Mouse (Mus musculus): ENCODE measurements around the gene Kank1. TPM values are rescaled to one million over a fixed set of nuclear protein-coding genes. Genes with fewer than 3 reads are reported as not detected.
"Not testable (repeated sequence)": the region's sequence is repeated elsewhere in the genome, so short reads cannot be mapped to it uniquely, and the experiment has no call there.

Kank1 gene
- polyA plus RNA-seq, 1 experiment from 2014 or later = 18.5 TPM

DNA sequence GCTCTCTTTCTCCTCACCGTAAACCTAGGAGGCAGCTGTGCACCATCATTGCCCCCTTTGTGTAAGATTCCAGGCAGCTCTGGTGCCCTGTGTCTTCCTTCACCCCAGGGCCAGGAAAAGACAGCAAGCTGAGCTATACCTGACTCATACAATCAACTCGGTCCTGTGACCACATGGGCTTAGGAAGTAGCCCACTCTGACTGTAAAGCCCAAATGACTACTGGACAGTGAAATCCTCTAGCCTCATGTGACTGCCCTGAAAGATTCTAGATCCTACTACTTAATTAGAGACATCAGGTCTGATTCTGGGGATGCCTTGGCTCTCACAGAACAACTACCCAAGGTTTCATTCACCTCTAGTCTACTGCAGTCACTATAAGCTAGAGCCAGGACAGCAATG lies 209.9 kb downstream of the Kank1 start:
- TF ChIP-seq CTCF (IDR thresholded peaks at IDR 0.05; ENCODE audit: low read depth) = no peak
- Histone ChIP-seq H3K4me1 (ENCODE audit: insufficient read depth) (no peaks in the 10 kb centered on the region), H3K36me3 (ENCODE audit: insufficient read depth) (no peaks in the 10 kb centered on the region), H3K9me3 (ENCODE audit: low read depth, low read length) (no peaks in the 10 kb centered on the region), H3K27ac (ENCODE audit: low read depth) (no peak overlapping the region), H3K4me3 (ENCODE audit: low read depth, low read length) (no peak overlapping the region), H3K27me3 (ENCODE audit: insufficient read depth, low read length) (no peaks in the 10 kb centered on the region; the same call in 1 of the 2 replicates), H3K9ac (no peak overlapping the region), H3K4me2 (no peak overlapping the region)
- 63% methylated on average over 2 of the region's 2 CpGs for WGBS
- DNase-seq (no peak), ATAC-seq (ENCODE audit: insufficient read depth) (no peak)

- no peaks in the 10 kb centered on the region; the same call in 1 of the 2 replicates for H3K27me3 ChIP-seq (ENCODE audit: insufficient read depth, low read length)
- no peak overlapping the region for H3K4me2 ChIP-seq
- no peak overlapping the region for H3K9ac ChIP-seq
- H3K4me1 ChIP-seq (ENCODE audit: insufficient read depth) = no peaks in the 10 kb centered on the region
- ATAC-seq (ENCODE audit: insufficient read depth) (no peak), DNase-seq (no peak)
- no peak overlapping the region for H3K4me3 ChIP-seq (ENCODE audit: low read depth, low read length)
- H3K27ac ChIP-seq (ENCODE audit: low read depth) = no peak overlapping the region
- WGBS = 45% methylated on average over 5 of the region's 5 CpGs
- no peaks in the 10 kb centered on the region for H3K9me3 ChIP-seq (ENCODE audit: low read depth, low read length)
- no peak for TF ChIP-seq CTCF (IDR thresholded peaks at IDR 0.05; ENCODE audit: low read depth)
- H3K36me3 ChIP-seq (ENCODE audit: insufficient read depth) = no peaks in the 10 kb centered on the region
Measured at GRCm38 (mm10) chr19:25447373-25447772, 210.6 kb downstream of the Kank1 start.

GRCm38 (mm10) chr19:25450869-25451629 lies 214.3 kb downstream of the Kank1 start:
- TF ChIP-seq CTCF (IDR thresholded peaks at IDR 0.05; ENCODE audit: low read depth) = peak; percentile 89
- no peak overlapping the region for H3K27ac ChIP-seq (ENCODE audit: low read depth)
- H3K4me3 ChIP-seq (ENCODE audit: low read depth, low read length) = no peak overlapping the region
- ATAC-seq (ENCODE audit: insufficient read depth) = peak; percentile 74; the same call in 1 of the 2 replicates
- no peaks in the 10 kb centered on the region; the same call in 1 of the 2 replicates for H3K27me3 ChIP-seq (ENCODE audit: insufficient read depth, low read length)
- no peaks in the 10 kb centered on the region for H3K36me3 ChIP-seq (ENCODE audit: insufficient read depth)
- WGBS = 42% methylated on average over 11 of the region's 11 CpGs
- peak; percentile 91 for DNase-seq
- H3K4me2 ChIP-seq = no peak overlapping the region
- no peaks in the 10 kb centered on the region for H3K4me1 ChIP-seq (ENCODE audit: insufficient read depth)
- no peak overlapping the region for H3K9ac ChIP-seq
- H3K9me3 ChIP-seq (ENCODE audit: low read depth, low read length) = no peaks in the 10 kb centered on the region

DNA sequence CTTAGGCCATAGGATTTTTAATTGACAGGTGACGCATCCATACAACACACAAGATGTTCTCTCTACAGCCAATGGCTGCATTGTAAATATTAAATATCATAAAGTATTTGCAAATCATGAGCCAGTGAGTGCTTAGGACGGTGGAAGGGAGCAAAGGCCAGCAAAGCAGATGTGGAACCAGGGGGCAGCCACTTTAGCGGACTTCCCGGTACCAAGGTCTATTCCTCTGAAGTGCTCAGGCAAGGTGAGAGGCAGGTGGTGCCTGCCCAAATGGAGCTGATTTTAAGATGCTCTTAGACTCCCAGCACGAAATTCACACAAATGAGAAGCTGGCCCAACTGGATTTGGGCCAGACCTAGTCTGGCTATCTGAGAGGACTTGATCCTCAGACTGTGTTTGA lies 216.4 kb downstream of the Kank1 start:
- ATAC-seq (ENCODE audit: insufficient read depth) = no peak
- no peaks in the 10 kb centered on the region for H3K4me1 ChIP-seq (ENCODE audit: insufficient read depth)
- 73% methylated on average over 5 of the region's 5 CpGs for WGBS

GRCm38 (mm10) chr19:25460760-25461159 lies 224.0 kb downstream of the Kank1 start:
- no peak overlapping the region for H3K9ac ChIP-seq
- DNase-seq (no peak), ATAC-seq (ENCODE audit: insufficient read depth) (no peak)
- no peaks in the 10 kb centered on the region for H3K9me3 ChIP-seq (ENCODE audit: low read depth, low read length)
- H3K27ac ChIP-seq (ENCODE audit: low read depth) = no peak overlapping the region
- H3K27me3 ChIP-seq (ENCODE audit: insufficient read depth, low read length) = no peaks in the 10 kb centered on the region
- WGBS = 79% methylated on average over 8 of the region's 8 CpGs
- no peaks in the 10 kb centered on the region for H3K4me1 ChIP-seq (ENCODE audit: insufficient read depth)
- H3K36me3 ChIP-seq (ENCODE audit: insufficient read depth) = no peaks in the 10 kb centered on the region
- TF ChIP-seq CTCF (IDR thresholded peaks at IDR 0.05; ENCODE audit: low read depth) = no peak
- H3K4me3 ChIP-seq (ENCODE audit: low read depth, low read length) = no peak overlapping the region
- no peak overlapping the region for H3K4me2 ChIP-seq

More for the DNA sequence above, 216.4 kb downstream of the Kank1 start:
- no peak overlapping the region for H3K4me2 ChIP-seq
- no peaks in the 10 kb centered on the region for H3K36me3 ChIP-seq (ENCODE audit: insufficient read depth)
- DNase-seq = no peak
- H3K4me3 ChIP-seq (ENCODE audit: low read depth, low read length) = no peak overlapping the region
- no peaks in the 10 kb centered on the region; the same call in 1 of the 2 replicates for H3K27me3 ChIP-seq (ENCODE audit: insufficient read depth, low read length)
- no peak for TF ChIP-seq CTCF (IDR thresholded peaks at IDR 0.05; ENCODE audit: low read depth)
- H3K9me3 ChIP-seq (ENCODE audit: low read depth, low read length) = no peaks in the 10 kb centered on the region
- H3K9ac ChIP-seq = no peak overlapping the region
- no peak overlapping the region for H3K27ac ChIP-seq (ENCODE audit: low read depth)

DNA sequence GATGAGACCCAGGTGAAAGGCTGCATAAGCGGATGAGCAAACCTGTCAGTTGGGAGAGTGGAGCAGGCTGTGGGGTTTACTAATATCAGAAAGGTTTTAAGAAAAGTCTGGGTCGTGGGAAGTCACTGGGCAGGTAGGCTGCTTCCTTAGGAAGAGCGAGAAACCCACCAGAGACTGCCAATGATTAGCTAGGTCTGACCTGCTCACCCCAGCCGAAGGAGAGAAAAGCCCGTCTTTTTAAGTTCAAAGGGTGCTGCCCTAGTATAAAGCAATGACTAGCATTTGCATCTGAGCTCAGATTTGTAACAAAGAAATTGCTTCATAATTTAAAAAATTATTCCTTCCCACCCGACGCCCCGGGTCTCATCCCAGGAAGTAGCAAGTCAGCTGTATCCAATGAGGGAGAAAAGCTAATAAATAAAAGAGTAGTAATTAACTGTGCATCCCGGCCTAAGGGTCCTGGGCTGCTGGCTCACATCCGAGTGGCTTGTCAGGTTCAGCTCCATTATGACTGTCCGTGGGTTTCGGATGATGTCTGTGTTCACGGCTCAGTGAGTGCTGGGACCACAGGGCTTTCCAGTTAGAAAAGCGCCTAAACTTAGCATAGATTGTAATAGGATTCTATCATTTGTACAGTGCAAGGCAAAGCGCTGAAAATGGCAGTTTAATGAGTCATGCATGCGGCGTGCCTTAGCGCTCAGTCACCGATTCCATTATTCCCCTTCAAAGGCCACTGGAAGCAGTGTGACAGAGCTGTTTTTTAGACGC lies 225.0 kb downstream of the Kank1 start:
- no peaks in the 10 kb centered on the region for H3K4me1 ChIP-seq (ENCODE audit: insufficient read depth)
- no peaks in the 10 kb centered on the region for H3K9me3 ChIP-seq (ENCODE audit: low read depth, low read length)
- 67% methylated on average over 20 of the region's 20 CpGs for WGBS
- no peak for TF ChIP-seq CTCF (IDR thresholded peaks at IDR 0.05; ENCODE audit: low read depth)
- DNase-seq (no peak), ATAC-seq (ENCODE audit: insufficient read depth) (no peak)
- H3K27ac ChIP-seq (ENCODE audit: low read depth) = no peak overlapping the region
- no peak overlapping the region for H3K4me2 ChIP-seq
- H3K27me3 ChIP-seq (ENCODE audit: insufficient read depth, low read length) = no peaks in the 10 kb centered on the region
- no peak overlapping the region for H3K9ac ChIP-seq
- H3K4me3 ChIP-seq (ENCODE audit: low read depth, low read length) = no peak overlapping the region
- no peaks in the 10 kb centered on the region for H3K36me3 ChIP-seq (ENCODE audit: insufficient read depth)

GRCm38 (mm10) chr19:25475806-25476205 lies 239.0 kb downstream of the Kank1 start:
- not testable (repeated sequence) for H3K4me1 ChIP-seq (ENCODE audit: insufficient read depth); H3K4me3 ChIP-seq (ENCODE audit: low read depth, low read length); H3K36me3 ChIP-seq (ENCODE audit: insufficient read depth); H3K9me3 ChIP-seq (ENCODE audit: low read depth, low read length); H3K27ac ChIP-seq (ENCODE audit: low read depth); H3K4me2 ChIP-seq; H3K27me3 ChIP-seq (ENCODE audit: insufficient read depth, low read length); H3K9ac ChIP-seq; ATAC-seq (ENCODE audit: insufficient read depth)
- 60% methylated on average over 4 of the region's 4 CpGs for WGBS
- DNase-seq = peak; percentile 19
- TF ChIP-seq CTCF (IDR thresholded peaks at IDR 0.05; ENCODE audit: low read depth) = peak; percentile 64

Measured in lung, embryonic 14.5 days (tissue).